Mouse (Mus musculus) hindbrain, embryonic 16.5 days (tissue): ENCODE results near the gene Rab42. TPM values are rescaled to one million over a fixed set of nuclear protein-coding genes. Genes with fewer than 3 reads are reported as not detected.
A peak's percentile ranks its signal among the peaks of the same experiment; 100 is the strongest.
"Not testable (repeated sequence)": the region's sequence is repeated elsewhere in the genome, so short reads cannot be mapped to it uniquely, and the experiment has no call there.

Source experiments
- ATAC-seq: fragments of 200-750 bp; cut with Nextera tagmentation; 2 replicates; pipeline ENCODE4 v1.8.0; 2017; ENCODE audit warnings: moderate TSS enrichment, moderate library complexity
- H3K27ac ChIP-seq: fragments of 300-500 bp; sonication (generic); 2 replicates; pipeline ENCODE4 v1.5.1; 2014; ENCODE audit warnings: low read depth, mild to moderate bottlenecking, control low read depth, low read length, moderate library complexity
- H3K27me3 ChIP-seq: fragments of 300-500 bp; sonication (generic); replicated peaks from 2 replicates; pipeline ENCODE4 v1.6.1; 2014; ENCODE audit warnings: low read length; ENCODE audit not compliant: control insufficient read depth, insufficient read depth
- H3K36me3 ChIP-seq: fragments of 300-500 bp; sonication (generic); 2 replicates; pipeline ENCODE4 v1.6.1; 2014; ENCODE audit warnings: mild to moderate bottlenecking, low read length, moderate library complexity, mixed read lengths; ENCODE audit not compliant: control insufficient read depth, insufficient read depth
- H3K4me1 ChIP-seq: fragments of 300-500 bp; sonication (generic); 2 replicates; pipeline ENCODE4 v1.6.1; 2014; ENCODE audit warnings: low read depth, low read length; ENCODE audit not compliant: control insufficient read depth, insufficient read depth
- H3K4me2 ChIP-seq: fragments of 300-500 bp; sonication (generic); 2 replicates; pipeline ENCODE4 v1.6.1; 2014; ENCODE audit warnings: mild to moderate bottlenecking, low read length, control low read depth, moderate library complexity
- H3K4me3 ChIP-seq: fragments of 300-500 bp; sonication (generic); 2 replicates; pipeline ENCODE4 v1.5.1; 2014; ENCODE audit warnings: mild to moderate bottlenecking, low read length, control low read depth, moderate library complexity
- H3K9ac ChIP-seq: fragments of 300-500 bp; sonication (generic); 2 replicates; pipeline ENCODE4 v1.6.1; 2014; ENCODE audit warnings: low read depth, mild to moderate bottlenecking, control low read depth, low read length, moderate library complexity
- H3K9me3 ChIP-seq: fragments of 300-500 bp; sonication (generic); 2 replicates; pipeline ENCODE4 v1.6.1; 2014; ENCODE audit warnings: mild to moderate bottlenecking, low read length, moderate library complexity; ENCODE audit not compliant: control insufficient read depth
- WGBS: fragments of 180-500 bp; shearing (Covaris S2); extraction: QIAGEN DNeasy Blood & Tissue Kit; methylation state at CpG from one replicate; pipeline ENCODE4 v1.1.7; 2014; 5-methylcytosine and 5-hydroxymethylcytosine counted together
- polyA plus RNA-seq: library from polyadenylated mRNA; unstranded; fragments of >200 nt; fragmentation: Nextera tagmentation; extraction: Ambion mirVana; gene quantifications from 2 replicates; pipeline ENCODE4 v1.2.1, GENCODE M21; 2015

Gene Rab42
- polyA plus RNA-seq, 1 experiment from 2014 or later = 4.8 TPM

GRCm38 (mm10) chr4:132291624-132292335 lies 11.4 kb downstream of the Rab42 start:
- H3K36me3 ChIP-seq = peaks cover 12% of the 10 kb centered on the region
- no peak overlapping the region for H3K4me2 ChIP-seq
- no peaks in the 10 kb centered on the region for H3K4me1 ChIP-seq
- H3K27me3 ChIP-seq = no peaks in the 10 kb centered on the region
- ATAC-seq = no peak
- H3K9me3 ChIP-seq = no peaks in the 10 kb centered on the region
- H3K9ac ChIP-seq = no peak overlapping the region
- no peak overlapping the region for H3K4me3 ChIP-seq
- 78% methylated on average over 12 of the region's 12 CpGs for WGBS
- H3K27ac ChIP-seq = no peak overlapping the region

GRCm38 (mm10) chr4:132291056-132291455 lies 12.1 kb downstream of the Rab42 start:
- Histone ChIP-seq H3K9ac (no peak overlapping the region), H3K4me1 (no peaks in the 10 kb centered on the region), H3K36me3 (peaks cover 16% of the 10 kb centered on the region), H3K27ac (no peak overlapping the region), H3K4me2 (no peak overlapping the region), H3K9me3 (no peaks in the 10 kb centered on the region), H3K27me3 (no peaks in the 10 kb centered on the region), H3K4me3 (no peak overlapping the region)
- ATAC-seq = no peak
- 90% methylated on average over 4 of the region's 4 CpGs for WGBS

GRCm38 (mm10) chr4:132288840-132289239 lies 14.3 kb downstream of the Rab42 start:
- 81% methylated on average over 2 of the region's 5 CpGs for WGBS
- not testable (repeated sequence) for H3K27ac ChIP-seq, H3K4me2 ChIP-seq, H3K4me3 ChIP-seq, H3K9ac ChIP-seq, H3K27me3 ChIP-seq, H3K4me1 ChIP-seq, ATAC-seq, H3K9me3 ChIP-seq
- H3K36me3 ChIP-seq = peaks cover 28% of the 10 kb centered on the region

GRCm38 (mm10) chr4:132275949-132276348 lies 27.2 kb downstream of the Rab42 start:
- Histone ChIP-seq H3K9me3 (no peaks in the 10 kb centered on the region), H3K4me1 (peaks cover 12% of the 10 kb centered on the region), H3K4me3 (no peak overlapping the region), H3K4me2 (no peak overlapping the region), H3K27me3 (no peaks in the 10 kb centered on the region), H3K27ac (no peak overlapping the region), H3K9ac (no peak overlapping the region), H3K36me3 (no peaks in the 10 kb centered on the region)
- 91% methylated on average over 3 of the region's 3 CpGs for WGBS
- ATAC-seq = no peak

- under 1% methylated on average over 48 of the region's 48 CpGs for WGBS
- peak; percentile 92 for ATAC-seq
- Histone ChIP-seq H3K4me3 (peak within 1 kb of the TSS; percentile 59), H3K4me1 (peaks cover 16% of the 10 kb centered on the region), H3K27ac (peak within 1 kb of the TSS; percentile 82), H3K27me3 (no peaks in the 10 kb centered on the region), H3K9me3 (no peaks in the 10 kb centered on the region), H3K36me3 (no peaks in the 10 kb centered on the region), H3K9ac (peak within 1 kb of the TSS; percentile 77), H3K4me2 (peak within 1 kb of the TSS; percentile 83)
Observed at GRCm38 (mm10) chr4:132274156-132274862, 28.9 kb downstream of the Rab42 start, which contains the start of gene Taf12. Taf12 (plus strand) TSS chr4:132274375.

- peak overlapping the region; percentile 59 for H3K4me3 ChIP-seq
- H3K27me3 ChIP-seq = no peaks in the 10 kb centered on the region
- H3K9me3 ChIP-seq = no peaks in the 10 kb centered on the region
- H3K36me3 ChIP-seq = no peaks in the 10 kb centered on the region
- peak overlapping the region; percentile 77 for H3K9ac ChIP-seq
- H3K4me1 ChIP-seq = peaks cover 16% of the 10 kb centered on the region
- no peak for ATAC-seq
- WGBS = 62% methylated on average over 2 of the region's 2 CpGs
- no peak overlapping the region for H3K27ac ChIP-seq
- peak overlapping the region; percentile 83 for H3K4me2 ChIP-seq
Observed at GRCm38 (mm10) chr4:132273166-132273565, 30.0 kb downstream of the Rab42 start.

- Histone ChIP-seq H3K27me3 (no peaks in the 10 kb centered on the region), H3K27ac (peak overlapping the region; percentile 95), H3K4me1 (peaks cover 8% of the 10 kb centered on the region), H3K36me3 (no peaks in the 10 kb centered on the region), H3K4me3 (peak overlapping the region; percentile 37), H3K9ac (peak overlapping the region; percentile 62), H3K4me2 (peak overlapping the region; percentile 73), H3K9me3 (no peaks in the 10 kb centered on the region)
- peak; percentile 77 for ATAC-seq
- whole genome bisulfite sequencing = under 1% methylated on average over 35 of the region's 35 CpGs
Observed at GRCm38 (mm10) chr4:132269740-132270560, 33.2 kb downstream of the Rab42 start.

GRCm38 (mm10) chr4:132268871-132269739 lies 34.1 kb downstream of the Rab42 start:
- Histone ChIP-seq H3K27ac (peak overlapping the region; percentile 95), H3K9me3 (no peaks in the 10 kb centered on the region), H3K9ac (no peak overlapping the region), H3K4me3 (no peak overlapping the region), H3K27me3 (no peaks in the 10 kb centered on the region), H3K36me3 (no peaks in the 10 kb centered on the region), H3K4me1 (peaks cover 8% of the 10 kb centered on the region), H3K4me2 (peak overlapping the region; percentile 73; the same call in 1 of the 2 replicates)
- no peak for ATAC-seq
- 11% methylated on average over 6 of the region's 6 CpGs for WGBS
